Mouse (Mus musculus) bone marrow, adult 2 months (tissue): ENCODE data around the gene Tmem210.
A peak's percentile ranks its signal among the peaks of the same experiment; 100 is the strongest.

ENCODE experiments used
- CTCF ChIP-seq: fragments of 200-500 bp; IDR thresholded peaks from 2 replicates; pipeline ENCODE4 v1.5.1; 2011; ENCODE audit warnings: low read length, control low read depth; ENCODE audit not compliant: control insufficient read depth, insufficient read depth
- POLR2A ChIP-seq: fragments of 200-500 bp; IDR thresholded peaks from 2 replicates; pipeline ENCODE4 v1.6.1; 2011; ENCODE audit warnings: low read depth, mild to moderate bottlenecking, control low read depth, low read length, borderline replicate concordance; ENCODE audit not compliant: control insufficient read depth

GRCm38 (mm10) chr2:25332286-25333160 lies 44.6 kb downstream of the Tmem210 start, which contains the start of gene Man1b1:
- peak; percentile 37; the same call in 1 of the 2 replicates for TF ChIP-seq CTCF
- TF ChIP-seq POLR2A, result peak; percentile 86
